Mouse (Mus musculus) right cerebral cortex, postnatal 10 days (tissue): ENCODE data around the gene Filip1.
A peak's percentile ranks its signal among the peaks of the same experiment; 100 is the strongest.

Source experiments
- DNase-seq, 2 experiments: peaks; one replicate each; pipeline ENCODE4 v3.0.0; 2021; ENCODE audit warnings: low spot score in 2 of 2

The Filip1 gene

DNA sequence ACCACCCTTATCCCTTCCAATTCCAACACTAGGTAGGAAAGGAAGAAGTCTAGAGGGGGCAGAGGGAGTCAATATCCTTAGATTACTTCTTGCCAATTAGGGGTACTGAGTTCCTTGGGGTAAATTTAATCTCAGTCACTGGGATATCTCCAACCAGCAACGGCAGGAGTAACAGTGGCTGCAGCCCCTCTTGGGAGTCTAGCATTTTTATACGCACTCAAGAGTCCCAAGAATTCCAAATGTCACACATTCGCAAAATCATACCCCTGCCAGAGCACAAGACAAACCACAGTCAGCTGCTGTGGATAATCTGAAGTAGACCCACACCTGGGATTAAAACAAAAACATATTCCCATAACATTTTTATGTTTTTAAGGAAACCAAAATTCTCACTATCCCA lies 102.5 kb downstream of the Filip1 start:
- DNase-seq, result no peak

- DNase-seq, result no peak
These were observed 113.8 kb downstream of the Filip1 start for GRCm38 (mm10) chr9:79898815-79899214.

DNA sequence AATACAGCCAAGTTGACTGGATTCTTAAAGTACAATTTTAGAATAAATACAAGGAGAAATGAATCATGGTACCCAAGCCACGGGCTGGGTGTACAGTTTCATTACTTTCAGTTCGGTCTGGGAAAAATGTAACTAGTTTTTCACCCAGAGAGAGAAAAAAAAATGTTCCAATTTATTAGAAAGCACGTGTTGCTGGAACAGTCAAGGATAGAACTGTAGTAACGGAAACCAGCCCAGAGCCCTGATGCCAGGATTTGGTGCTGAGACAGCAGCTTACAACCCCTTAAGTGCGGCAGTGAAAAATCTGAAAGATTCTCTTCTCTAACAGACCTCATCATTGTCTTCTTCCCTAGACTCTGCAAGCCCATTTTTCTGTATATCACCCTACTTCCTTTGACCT lies 118.0 kb downstream of the Filip1 start:
- no peak for DNase-seq

- DNase-seq, result no peak
These were observed 118.6 kb downstream of the Filip1 start for GRCm38 (mm10) chr9:79893841-79894612.

DNA sequence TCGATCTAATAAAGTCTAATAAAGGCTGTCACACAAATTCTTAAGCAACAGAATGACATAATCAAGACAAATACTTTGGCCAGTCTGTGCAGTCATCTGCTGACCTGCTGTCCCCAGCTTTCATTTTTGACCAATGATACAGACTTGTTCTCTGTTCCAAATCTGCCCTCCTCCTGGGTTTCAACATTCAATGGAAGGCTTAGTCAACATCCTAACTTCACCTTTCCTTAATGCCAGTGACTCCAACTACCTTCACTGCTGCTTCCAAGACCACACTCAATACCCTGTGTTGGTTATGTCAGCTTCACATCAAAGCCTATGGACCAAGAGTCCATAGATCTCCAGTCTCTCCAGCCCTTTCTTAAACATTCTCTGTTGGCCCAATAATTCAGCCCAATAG lies 120.5 kb downstream of the Filip1 start:
- no peak for DNase-seq

GRCm38 (mm10) chr9:79890488-79890887 lies 122.2 kb downstream of the Filip1 start:
- DNase-seq, result no peak

DNA sequence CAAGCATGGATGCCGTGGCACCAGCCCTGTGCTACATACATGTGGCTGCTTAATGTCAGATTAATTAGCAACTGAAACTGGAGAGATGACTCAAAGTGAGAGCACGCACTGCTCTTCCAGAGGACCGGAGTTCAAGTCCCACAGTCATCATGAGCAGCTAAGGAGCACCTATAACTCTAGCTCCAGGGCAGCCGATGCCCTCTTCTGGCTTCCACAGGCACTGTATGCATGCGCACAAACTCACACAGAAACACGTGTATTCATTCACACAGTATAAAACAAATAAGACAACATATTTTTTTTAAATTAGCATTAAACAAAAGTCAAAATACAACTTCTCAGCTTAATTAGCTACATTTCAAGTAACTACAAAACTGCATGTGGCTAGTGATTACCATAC lies 123.5 kb downstream of the Filip1 start:
- no peak for DNase-seq

- DNase-seq, result no peak
These were observed 127.1 kb downstream of the Filip1 start for GRCm38 (mm10) chr9:79885244-79886210.

DNA sequence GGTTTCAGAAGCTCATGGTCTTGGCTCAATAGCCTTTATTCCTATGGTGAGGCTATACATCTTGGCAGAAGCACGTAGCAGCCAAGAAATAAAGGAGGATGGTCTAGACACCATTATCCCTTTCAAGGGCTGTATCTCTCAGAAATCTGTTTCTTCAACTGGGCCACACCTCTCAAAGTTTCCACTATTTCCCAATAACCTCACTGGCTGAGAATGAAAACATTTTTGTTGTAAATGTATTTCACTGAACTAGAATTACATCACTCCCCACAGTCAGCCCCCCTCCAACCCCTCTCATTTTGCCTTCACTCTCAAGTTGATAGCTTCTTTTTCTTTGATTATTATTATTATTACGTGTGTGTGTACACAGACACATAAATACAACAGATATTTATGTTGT lies 129.5 kb downstream of the Filip1 start:
- DNase-seq, result no peak

DNA sequence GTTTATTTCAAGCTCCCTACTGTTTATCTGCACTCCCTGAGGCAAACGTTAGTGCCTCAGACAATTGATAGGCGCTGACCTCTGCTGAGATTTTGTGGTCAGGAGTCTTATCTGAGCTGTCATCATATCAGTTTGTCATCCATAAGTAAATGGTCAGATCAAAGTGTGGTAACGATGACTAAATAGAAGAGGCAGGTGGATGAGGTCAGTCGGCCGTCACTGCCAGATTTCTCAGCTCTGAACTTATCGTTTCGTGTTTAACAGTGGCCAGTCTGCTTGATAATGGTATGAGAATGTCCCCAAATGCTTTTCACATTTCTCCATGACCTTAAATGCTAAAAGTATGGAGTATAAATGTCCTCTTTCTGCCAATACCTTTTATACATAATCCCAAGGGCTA lies 132.6 kb downstream of the Filip1 start:
- DNase-seq, result no peak

DNA sequence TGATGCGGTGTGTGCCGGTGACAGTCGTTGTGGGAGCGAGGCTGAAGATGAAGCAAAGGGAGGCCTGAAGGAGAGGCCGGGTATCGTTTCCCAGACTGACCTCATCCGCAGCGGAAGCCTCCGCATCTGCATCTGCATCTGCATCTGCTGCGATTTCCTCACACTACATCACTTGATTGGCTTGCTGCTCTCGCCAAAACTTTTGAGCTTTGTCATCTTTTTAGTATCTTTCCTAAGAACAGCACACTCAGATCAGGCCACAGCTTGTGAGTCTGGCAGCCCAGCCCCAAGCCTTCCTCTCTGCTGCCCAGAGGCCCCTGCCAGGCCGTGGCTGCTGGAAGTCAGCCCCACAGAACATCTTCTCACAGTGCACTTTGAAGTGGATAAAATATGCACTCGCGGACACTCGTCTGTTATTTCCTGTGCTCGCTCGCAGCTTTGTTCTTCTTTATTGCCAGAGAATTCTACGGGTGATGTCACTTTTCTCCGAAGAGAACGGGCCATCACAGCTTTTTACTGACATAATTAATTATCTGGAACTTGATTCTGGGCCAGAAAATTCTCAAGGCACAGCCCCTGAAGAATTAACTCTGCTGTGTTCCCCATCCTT lies 137.0 kb downstream of the Filip1 start:
- peak in 1 of 2 experiments; percentile 30 for DNase-seq

DNA sequence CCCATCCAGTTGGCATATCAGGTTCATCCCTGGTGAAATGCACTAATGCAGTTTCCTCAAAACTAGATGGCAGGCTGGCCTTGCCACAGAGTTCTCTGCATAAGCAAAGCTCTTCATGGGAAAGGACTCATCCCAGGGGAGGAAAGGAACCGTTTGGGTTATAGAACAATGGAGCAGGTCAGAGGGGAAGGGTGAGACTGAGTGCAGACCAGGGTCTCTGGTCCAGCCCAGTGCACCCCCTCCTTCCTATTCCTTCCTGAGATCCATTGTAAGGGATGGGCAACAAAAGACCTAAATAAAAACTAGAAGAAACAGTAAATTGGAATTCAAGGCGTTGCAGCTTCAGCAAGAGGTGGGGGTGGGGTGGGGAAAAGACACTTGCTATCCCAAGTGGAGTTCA lies 140.1 kb downstream of the Filip1 start:
- no peak for DNase-seq

DNA sequence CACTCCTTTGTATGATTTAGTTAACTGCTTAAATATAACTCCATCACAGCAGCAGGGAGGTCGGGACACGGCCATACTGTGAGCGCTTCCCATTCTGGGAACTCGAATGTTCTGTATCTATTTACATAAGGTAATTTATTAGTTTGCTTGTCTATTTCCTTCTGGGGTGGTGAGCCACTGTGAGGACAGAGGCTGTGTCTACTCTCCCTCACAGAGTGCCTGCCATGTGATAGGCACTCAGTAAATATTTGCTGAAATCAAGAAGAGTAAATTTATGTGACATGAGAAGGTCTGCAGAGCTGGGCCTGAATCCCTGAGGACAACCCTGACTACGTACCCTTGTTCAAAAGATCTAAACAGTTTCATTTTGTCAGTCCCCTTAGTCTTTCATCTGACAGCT lies 143.1 kb downstream of the Filip1 start:
- no peak for DNase-seq

DNA sequence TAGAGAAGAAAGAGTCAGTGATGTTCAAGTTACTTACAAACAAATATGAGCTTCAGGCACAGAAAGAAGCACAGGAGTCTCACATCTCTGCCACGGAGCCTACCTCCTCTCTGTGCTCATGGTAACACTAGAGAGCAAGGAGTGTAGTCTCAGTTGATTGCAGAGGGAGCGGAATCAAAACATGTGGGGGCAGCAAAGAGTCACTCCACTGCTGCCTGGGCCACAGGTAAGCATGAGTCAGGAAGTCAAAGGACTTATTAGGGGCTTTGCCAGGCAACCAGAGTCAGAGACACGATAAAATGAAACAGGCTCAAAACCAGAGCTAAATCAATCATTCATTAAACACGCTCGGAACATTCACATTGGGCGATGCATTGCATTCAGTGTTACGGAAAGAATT lies 146.7 kb downstream of the Filip1 start:
- no peak for DNase-seq

- no peak for DNase-seq
These were observed 150.1 kb downstream of the Filip1 start for GRCm38 (mm10) chr9:79862544-79862943.

GRCm38 (mm10) chr9:79847099-79847498 lies 165.6 kb downstream of the Filip1 start:
- DNase-seq, result no peak

GRCm38 (mm10) chr9:79842615-79843014 lies 170.0 kb downstream of the Filip1 start:
- DNase-seq, result no peak

- no peak for DNase-seq
These were observed 170.6 kb downstream of the Filip1 start for GRCm38 (mm10) chr9:79842028-79842427.

GRCm38 (mm10) chr9:79831294-79831693 lies 181.4 kb downstream of the Filip1 start:
- no peak for DNase-seq

DNA sequence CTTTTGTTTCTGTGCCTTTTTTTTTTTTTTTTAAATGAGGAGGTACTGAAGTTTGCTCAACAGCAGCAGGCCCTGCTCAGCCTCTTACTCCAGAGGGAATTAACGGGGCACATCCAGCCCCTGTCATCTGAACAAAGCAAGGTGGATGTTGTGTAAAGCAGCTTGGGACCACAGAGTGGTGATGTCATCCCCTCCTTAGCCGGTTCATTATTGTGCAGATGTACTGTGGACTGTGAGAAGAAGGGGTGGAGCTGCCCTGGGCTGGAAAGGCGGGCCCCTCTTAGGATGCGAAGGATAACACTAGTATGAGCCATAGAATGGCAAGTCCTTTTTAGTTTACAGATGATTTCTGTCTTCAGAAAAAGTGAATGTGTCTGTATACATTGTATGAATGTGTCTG lies 181.8 kb downstream of the Filip1 start:
- DNase-seq, result no peak

DNA sequence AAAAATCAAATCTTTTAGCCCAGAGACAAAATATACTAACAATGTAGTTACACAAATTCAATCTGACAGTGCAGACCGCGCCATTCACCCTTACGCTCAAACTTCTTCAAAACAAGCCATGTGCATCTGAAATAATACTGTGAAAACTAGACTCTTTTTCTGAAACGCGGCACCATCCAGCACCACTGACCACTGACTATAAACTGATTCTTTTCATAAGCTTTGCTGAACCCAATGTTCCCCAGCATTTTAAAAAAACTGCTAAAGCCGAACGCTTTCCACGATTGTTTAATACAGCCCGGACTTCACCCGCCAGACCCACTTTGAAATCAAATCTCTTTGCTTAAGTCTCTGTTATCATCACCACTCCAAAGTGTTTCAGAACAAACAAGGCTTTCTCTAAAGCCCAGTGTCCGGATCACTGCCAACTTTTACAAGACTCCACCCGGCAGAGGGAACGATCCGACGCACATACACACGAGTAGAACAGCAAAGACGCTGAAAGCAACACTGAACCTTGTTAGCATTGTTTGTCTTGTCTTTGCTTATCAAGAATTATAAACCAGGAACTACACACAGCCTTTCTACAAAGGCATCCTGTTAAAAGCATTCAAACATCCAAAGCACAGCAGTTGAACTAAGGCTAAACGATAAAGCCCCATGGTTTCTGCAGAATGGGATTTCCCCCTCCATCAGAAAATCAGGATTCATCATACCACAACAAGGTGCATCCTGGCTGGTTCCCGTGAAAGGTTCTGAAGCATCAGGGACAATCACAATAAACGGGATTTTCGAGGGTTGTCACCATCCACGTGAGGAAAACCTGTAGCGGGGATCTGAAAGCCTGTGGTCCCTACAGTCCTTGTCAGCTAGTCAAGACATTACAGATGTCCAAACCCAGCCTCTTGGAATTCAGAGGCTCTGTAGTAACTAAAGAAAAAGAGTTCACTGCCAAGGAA lies 182.5 kb downstream of the Filip1 start:
- no peak for DNase-seq
